Mouse (Mus musculus) limb, embryonic 15.5 days (tissue): ENCODE data around the gene Nfe2l3. TPM values are rescaled to one million over a fixed set of nuclear protein-coding genes. Genes with fewer than 3 reads are reported as not detected.
"Not testable (repeated sequence)": the region's sequence is repeated elsewhere in the genome, so short reads cannot be mapped to it uniquely, and the experiment has no call there.

Experiments
- ATAC-seq: fragments of 200-750 bp; cut with Nextera tagmentation; 2 replicates; pipeline ENCODE4 v1.8.0; 2017; ENCODE audit warnings: low read depth, moderate TSS enrichment; ENCODE audit not compliant: insufficient number of reproducible peaks, low FRiP score, low TSS enrichment
- H3K27ac ChIP-seq: fragments of 300-500 bp; sonication (generic); 2 replicates; pipeline ENCODE4 v1.5.1; 2015; ENCODE audit warnings: moderate library complexity, mild to moderate bottlenecking, inconsistent platforms
- H3K27me3 ChIP-seq: fragments of 300-500 bp; sonication (generic); 2 replicates; pipeline ENCODE4 v1.6.1; 2015; ENCODE audit warnings: inconsistent platforms
- H3K36me3 ChIP-seq: fragments of 300-500 bp; sonication (generic); 2 replicates; pipeline ENCODE4 v1.6.1; 2015; ENCODE audit warnings: inconsistent platforms
- H3K4me1 ChIP-seq: fragments of 300-500 bp; sonication (generic); 2 replicates; pipeline ENCODE4 v1.6.1; 2015; ENCODE audit warnings: inconsistent platforms
- H3K4me2 ChIP-seq: fragments of 300-500 bp; sonication (generic); 2 replicates; pipeline ENCODE4 v1.6.1; 2015; ENCODE audit warnings: mild to moderate bottlenecking, inconsistent platforms
- H3K4me3 ChIP-seq: fragments of 300-500 bp; sonication (generic); 2 replicates; pipeline ENCODE4 v1.5.1; 2015; ENCODE audit warnings: mild to moderate bottlenecking, inconsistent platforms
- H3K9ac ChIP-seq: fragments of 300-500 bp; sonication (generic); 2 replicates; pipeline ENCODE4 v1.6.1; 2015; ENCODE audit warnings: inconsistent platforms
- H3K9me3 ChIP-seq: fragments of 300-500 bp; sonication (generic); 2 replicates; pipeline ENCODE4 v1.6.1; 2016; ENCODE audit warnings: inconsistent platforms
- WGBS: fragments of 180-500 bp; shearing (Covaris S2); methylation state at CpG from one replicate; pipeline ENCODE4 v1.1.7; 2015; 5-methylcytosine and 5-hydroxymethylcytosine counted together
- polyA plus RNA-seq: library from polyadenylated mRNA; unstranded; fragments of >200 nt; fragmentation: Nextera tagmentation; extraction: Ambion mirVana; gene quantifications from 2 replicates; pipeline ENCODE4 v1.2.1, GENCODE M21; 2015

The Nfe2l3 gene
- polyA plus RNA-seq: 3.9 and 5.9 TPM in 2 replicates

DNA sequence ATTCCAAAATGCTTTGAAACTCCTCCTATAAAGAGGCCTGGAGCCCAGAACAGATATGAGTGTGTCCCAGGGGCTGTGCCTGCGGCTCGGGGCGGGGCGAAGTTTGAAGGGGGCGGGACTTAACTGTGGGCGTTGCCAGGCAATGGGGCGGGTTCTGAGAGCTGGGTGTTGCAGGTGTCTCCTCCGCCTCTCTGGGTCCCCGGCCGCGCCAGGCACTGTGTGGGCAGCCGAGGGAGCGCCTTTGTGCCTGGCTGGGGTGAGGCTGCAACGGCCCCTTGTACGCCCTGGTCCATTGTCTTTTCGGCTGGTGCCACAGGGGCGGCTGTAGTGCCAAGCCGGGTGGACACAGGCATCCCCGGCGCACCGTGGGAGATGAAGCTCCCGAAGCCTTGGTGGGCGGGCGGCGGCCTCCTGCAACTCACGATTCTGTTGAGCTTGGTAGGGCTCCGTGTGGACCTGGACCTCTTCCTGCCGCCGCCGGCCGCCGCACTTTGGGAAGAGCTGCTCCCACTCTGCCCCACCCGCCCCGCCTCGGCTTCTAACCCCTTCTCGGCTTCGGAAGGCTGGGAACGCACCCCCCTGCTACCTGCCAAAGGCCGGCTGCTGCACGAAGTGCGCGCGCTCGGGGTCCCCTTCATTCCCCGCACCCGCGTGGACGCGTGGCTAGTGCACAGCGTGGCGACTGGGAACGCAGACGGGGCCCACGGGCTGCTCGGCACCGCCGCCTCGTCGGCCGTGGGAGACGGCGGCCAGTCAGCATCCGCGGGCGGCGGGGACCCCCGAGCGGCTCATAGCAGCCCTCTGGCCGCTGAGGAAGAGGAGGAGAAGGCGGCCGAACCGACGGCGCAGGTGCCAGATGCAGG, at the start of gene Nfe2l3:
Gene Nfe2l3 (plus strand): TSS at position 136 of the 863 bp plus-strand sequence.
- peaks cover 17% of the 10 kb centered on the region for H3K4me1 ChIP-seq
- H3K4me3 ChIP-seq: peak within 1 kb of the TSS; percentile 48
- ATAC-seq: 0 out of 2 replicates have a peak, but pooled peaks have one; percentile 44
- H3K4me2 ChIP-seq: peak within 1 kb of the TSS; percentile 86
- H3K36me3 ChIP-seq: no peaks in the 10 kb centered on the region
- peak within 1 kb of the TSS; percentile 31 for H3K9ac ChIP-seq
- WGBS: under 1% methylated on average over 71 of the region's 74 CpGs
- H3K9me3 ChIP-seq: no peaks in the 10 kb centered on the region
- H3K27ac ChIP-seq: no peak within 1 kb of the TSS
- H3K27me3 ChIP-seq: peaks cover 41% of the 10 kb centered on the region

GRCm38 (mm10) chr6:51383769-51384755, 48.4 kb upstream of the Nfe2l3 start:
- Histone ChIP-seq H3K4me1 (peaks cover 3% of the 10 kb centered on the region; the same call in 1 of the 2 replicates), H3K9ac (no peak overlapping the region), H3K4me2 (peak overlapping the region; percentile 46), H3K27ac (no peak overlapping the region), H3K36me3 (no peaks in the 10 kb centered on the region), H3K27me3 (no peaks in the 10 kb centered on the region), H3K4me3 (peak overlapping the region; percentile 26), H3K9me3 (no peaks in the 10 kb centered on the region)
- no peak; the same call in 1 of the 2 replicates for ATAC-seq
- WGBS: 12% methylated on average over 26 of the region's 26 CpGs

DNA sequence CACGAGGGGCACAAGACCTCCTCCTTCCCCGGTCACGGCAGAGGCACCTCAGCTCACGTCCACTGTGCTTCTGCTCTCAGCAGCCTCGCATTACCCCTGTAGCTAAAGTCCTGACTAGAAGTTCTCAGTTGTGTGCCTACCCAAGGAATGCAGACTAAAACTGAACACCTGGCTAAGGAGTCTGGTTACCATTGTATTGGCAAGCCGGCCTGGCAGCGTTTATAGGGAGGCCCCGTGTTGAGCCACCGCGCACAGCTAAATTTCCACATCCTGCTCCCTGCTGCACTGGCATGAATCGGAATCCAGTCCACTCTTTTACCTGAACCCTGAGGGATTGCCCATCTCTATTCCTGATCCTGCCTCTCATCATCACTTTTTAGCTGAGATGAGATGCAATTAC, 42.0 kb upstream of the Nfe2l3 start:
- Histone ChIP-seq H3K36me3 (no peaks in the 10 kb centered on the region), H3K27ac (peak overlapping the region; percentile 11; the same call in 1 of the 2 replicates), H3K9me3 (no peaks in the 10 kb centered on the region), H3K4me2 (no peak overlapping the region), H3K4me3 (no peak overlapping the region), H3K4me1 (peaks cover 19% of the 10 kb centered on the region), H3K27me3 (no peaks in the 10 kb centered on the region), H3K9ac (no peak overlapping the region)
- WGBS: 20% methylated on average over 11 of the region's 11 CpGs
- ATAC-seq: no peak

- Histone ChIP-seq H3K9me3 (no peaks in the 10 kb centered on the region), H3K4me1 (peaks cover 21% of the 10 kb centered on the region), H3K4me3 (no peak overlapping the region), H3K4me2 (no peak overlapping the region), H3K27ac (no peak overlapping the region), H3K27me3 (no peaks in the 10 kb centered on the region), H3K9ac (no peak overlapping the region), H3K36me3 (no peaks in the 10 kb centered on the region)
- WGBS: 63% methylated on average over 13 of the region's 13 CpGs
- no peak for ATAC-seq
Measured at GRCm38 (mm10) chr6:51391816-51392490, 40.5 kb upstream of the Nfe2l3 start.

- Histone ChIP-seq H3K9me3 (no peaks in the 10 kb centered on the region), H3K27ac (no peak overlapping the region), H3K4me3 (no peak overlapping the region), H3K4me2 (no peak overlapping the region), H3K9ac (no peak overlapping the region), H3K36me3 (no peaks in the 10 kb centered on the region), H3K27me3 (no peaks in the 10 kb centered on the region), H3K4me1 (peaks cover 21% of the 10 kb centered on the region)
- no peak for ATAC-seq
- WGBS: 54% methylated on average over 6 of the region's 6 CpGs
Measured at GRCm38 (mm10) chr6:51393341-51394128, 38.9 kb upstream of the Nfe2l3 start.

DNA sequence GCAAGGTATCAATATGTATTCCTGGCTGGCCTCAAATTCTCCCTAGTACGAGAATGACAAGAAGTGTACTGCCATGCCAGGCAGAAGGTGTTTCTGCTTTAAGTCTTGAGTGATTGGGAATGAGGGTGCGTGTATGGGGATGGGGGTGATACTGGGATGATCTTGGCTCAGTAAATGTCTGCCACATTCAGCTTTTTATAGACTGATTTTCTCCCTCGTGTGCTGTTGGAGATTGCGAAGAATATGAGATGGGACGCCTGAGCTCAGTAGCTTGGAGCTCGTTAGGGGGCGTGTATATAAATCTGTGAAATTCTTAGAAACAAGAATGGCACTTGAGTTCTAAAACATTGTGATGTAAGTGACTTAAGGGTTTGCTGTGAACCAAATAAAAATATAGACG, 38.1 kb upstream of the Nfe2l3 start:
- 64% methylated on average over 8 of the region's 8 CpGs for WGBS
- H3K4me3 ChIP-seq, ATAC-seq, H3K36me3 ChIP-seq, H3K9ac ChIP-seq, H3K9me3 ChIP-seq, H3K27ac ChIP-seq, H3K4me2 ChIP-seq, H3K27me3 ChIP-seq: not testable (repeated sequence)
- peaks cover 27% of the 10 kb centered on the region for H3K4me1 ChIP-seq

GRCm38 (mm10) chr6:51394963-51395362, 37.5 kb upstream of the Nfe2l3 start:
- not testable (repeated sequence) for H3K9ac ChIP-seq, H3K27me3 ChIP-seq, H3K4me3 ChIP-seq, ATAC-seq, H3K4me2 ChIP-seq, H3K9me3 ChIP-seq, H3K27ac ChIP-seq, H3K36me3 ChIP-seq
- WGBS: 54% methylated on average over 3 of the region's 3 CpGs
- H3K4me1 ChIP-seq: peaks cover 28% of the 10 kb centered on the region

DNA sequence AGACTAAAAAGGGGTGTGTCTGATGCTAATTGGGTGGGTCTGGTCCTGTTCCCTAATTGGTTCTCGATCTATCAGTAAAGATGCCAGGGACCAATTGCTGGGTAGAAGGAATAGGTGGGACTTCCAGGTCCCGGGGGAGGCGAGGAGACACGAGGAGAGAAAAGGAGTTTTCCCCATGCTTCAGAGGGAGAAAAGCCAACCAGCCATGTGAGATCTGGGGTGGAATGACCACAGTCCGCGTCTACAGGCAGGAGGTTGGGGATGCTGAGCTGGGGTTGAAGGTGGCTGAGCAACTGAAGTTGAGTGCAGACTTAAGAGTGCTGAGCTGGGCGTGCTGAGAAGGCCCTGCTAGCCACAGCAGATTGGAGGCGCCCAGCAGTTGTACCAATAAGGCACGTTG, 37.0 kb upstream of the Nfe2l3 start:
- Histone ChIP-seq H3K27ac (peak overlapping the region; percentile 9; the same call in 1 of the 2 replicates), H3K27me3 (no peaks in the 10 kb centered on the region), H3K4me1 (peaks cover 26% of the 10 kb centered on the region), H3K4me3 (no peak overlapping the region), H3K4me2 (no peak overlapping the region; the same call in 1 of the 2 replicates), H3K36me3 (no peaks in the 10 kb centered on the region), H3K9ac (no peak overlapping the region), H3K9me3 (no peaks in the 10 kb centered on the region)
- WGBS: 55% methylated on average over 9 of the region's 9 CpGs
- no peak for ATAC-seq

DNA sequence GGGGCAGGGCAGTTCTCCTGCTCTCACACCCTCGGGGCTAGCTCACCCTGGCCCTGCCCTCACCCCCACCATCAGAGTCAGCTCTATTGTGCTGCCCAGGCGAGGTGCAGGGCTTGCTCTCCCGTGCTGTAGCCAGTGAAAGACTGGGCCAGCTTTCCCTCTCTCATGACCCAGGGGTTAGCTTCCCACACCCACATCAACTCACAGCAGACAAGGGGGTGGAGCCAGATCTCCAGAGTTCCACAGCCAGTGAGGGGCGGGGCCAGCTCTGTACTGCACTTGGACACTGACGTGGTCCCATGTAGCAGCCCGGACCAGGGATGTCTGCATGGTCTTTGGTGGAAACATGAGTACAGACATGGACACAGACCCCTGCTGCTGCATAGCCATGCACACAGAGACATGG, 33.4 kb upstream of the Nfe2l3 start:
- 28% methylated on average over 6 of the region's 6 CpGs for WGBS
- Histone ChIP-seq H3K36me3 (no peaks in the 10 kb centered on the region), H3K9me3 (no peaks in the 10 kb centered on the region), H3K27me3 (no peaks in the 10 kb centered on the region), H3K4me3 (no peak overlapping the region), H3K9ac (no peak overlapping the region), H3K27ac (no peak overlapping the region), H3K4me1 (peaks cover 10% of the 10 kb centered on the region), H3K4me2 (no peak overlapping the region)
- peak; percentile 61 for ATAC-seq

- H3K4me1 ChIP-seq: peaks cover 6% of the 10 kb centered on the region
- no peak overlapping the region for H3K4me3 ChIP-seq
- H3K27me3 ChIP-seq: no peaks in the 10 kb centered on the region
- peak; percentile 56; the same call in 1 of the 2 replicates for ATAC-seq
- H3K9ac ChIP-seq: no peak overlapping the region
- WGBS: 44% methylated on average over 6 of the region's 6 CpGs
- no peaks in the 10 kb centered on the region for H3K36me3 ChIP-seq
- no peaks in the 10 kb centered on the region for H3K9me3 ChIP-seq
- no peak overlapping the region for H3K4me2 ChIP-seq
- H3K27ac ChIP-seq: peak overlapping the region; percentile 48; the same call in 1 of the 2 replicates
Measured at GRCm38 (mm10) chr6:51401294-51401693, 31.2 kb upstream of the Nfe2l3 start.

GRCm38 (mm10) chr6:51403598-51403997, 28.9 kb upstream of the Nfe2l3 start:
- ATAC-seq: no peak
- Histone ChIP-seq H3K4me3 (no peak overlapping the region), H3K4me2 (no peak overlapping the region), H3K9ac (no peak overlapping the region), H3K9me3 (no peaks in the 10 kb centered on the region), H3K27me3 (no peaks in the 10 kb centered on the region), H3K36me3 (no peaks in the 10 kb centered on the region), H3K27ac (no peak overlapping the region), H3K4me1 (peaks cover 6% of the 10 kb centered on the region)
- 78% methylated on average over 5 of the region's 5 CpGs for WGBS
